ENCODE assay signal across 8 mouse cellular contexts in genomic region chr10:120209539-120209925, GRCm38 (mm10). TPM values are rescaled to one million over a fixed set of nuclear protein-coding genes. Genes with fewer than 3 reads are reported as not detected.
DNase-seq lines count a peak whose midpoint lies in the region; ATAC-seq and TF ChIP-seq lines count a peak whose summit lies in the region.

No protein-coding gene starts in this region.

- WGBS in kidney, postnatal 0 days, result 45% methylated on average over 6 of the region's 6 CpGs
- WGBS in hindbrain, embryonic 13.5 days, result 78% methylated on average over 6 of the region's 6 CpGs
- 74% methylated on average over 6 of the region's 6 CpGs for WGBS in midbrain, embryonic 12.5 days

- 0 out of 2 replicates have a peak, but pooled peaks have one; percentile 4 for ATAC-seq in kidney, postnatal 0 days (replicated peaks; ENCODE audit: low FRiP score, low read depth)
- no peak for ATAC-seq in hindbrain, embryonic 13.5 days (ENCODE audit: low FRiP score)
- ATAC-seq in midbrain, embryonic 12.5 days (ENCODE audit: low FRiP score, low read depth), result no peak

- TF ChIP-seq POLR2A in bone marrow macrophage, adult 2 months (IDR thresholded peaks at IDR 0.05; ENCODE audit: borderline replicate concordance, low read depth, low read length), result no peak

- H3K27ac ChIP-seq in kidney, postnatal 0 days, result peak overlapping the region; percentile 38; the same call in 1 of the 2 replicates
- peak overlapping the region; percentile 32 for H3K27ac ChIP-seq in bone marrow macrophage, adult 2 months (ENCODE audit: insufficient read depth, low read depth, low read length)
- no peak overlapping the region for H3K27ac ChIP-seq in hindbrain, embryonic 13.5 days
- no peak overlapping the region for H3K27ac ChIP-seq in midbrain, embryonic 12.5 days (replicated peaks)

- no peak for DNase-seq in kidney, postnatal 0 days (ENCODE audit: low spot score)
- DNase-seq in kidney, postnatal 36 days, result no peak
- DNase-seq in left cerebral cortex, postnatal 14 days (ENCODE audit: low spot score in 2 of 2), result no peak
- no peak for DNase-seq in urinary bladder, adult 2 months (ENCODE audit: low spot score)
- DNase-seq in embryo, embryonic 10.5 days (ENCODE audit: low spot score), result no peak

- no peaks in the 10 kb centered on the region for H3K36me3 ChIP-seq in kidney, postnatal 0 days (ENCODE audit: insufficient read depth, low read length)
- H3K36me3 ChIP-seq in hindbrain, embryonic 13.5 days, result peaks cover 10% of the 10 kb centered on the region; the same call in 1 of the 2 replicates
- 0 out of 2 replicates have a peak, but pooled peaks cover 5% of the 10 kb centered on the region for H3K36me3 ChIP-seq in midbrain, embryonic 12.5 days

- no peaks in the 10 kb centered on the region for H3K9me3 ChIP-seq in kidney, postnatal 0 days (replicated peaks; ENCODE audit: low read length)
- no peaks in the 10 kb centered on the region; the same call in 1 of the 2 replicates for H3K9me3 ChIP-seq in hindbrain, embryonic 13.5 days
- peaks cover 7% of the 10 kb centered on the region for H3K9me3 ChIP-seq in midbrain, embryonic 12.5 days

- intact Hi-C loops in left cerebral cortex, postnatal 14 days (cut with DNase I), result loop anchor here (10.0 kb wide), 1 partner anchor 75 kb away; no protein-coding TSS in a partner anchor

- H3K9ac ChIP-seq in kidney, postnatal 0 days (ENCODE audit: low read depth, low read length), result peak overlapping the region; percentile 79; the same call in 1 of the 2 replicates
- H3K9ac ChIP-seq in hindbrain, embryonic 13.5 days, result peak overlapping the region; percentile 87
- H3K9ac ChIP-seq in midbrain, embryonic 12.5 days (replicated peaks), result 0 out of 2 replicates have a peak overlapping the region, but pooled peaks have one; percentile 83

- no peaks in the 10 kb centered on the region for H3K27me3 ChIP-seq in kidney, postnatal 0 days (ENCODE audit: insufficient read depth, low read length)
- 0 out of 2 replicates have a peak, but pooled peaks cover 7% of the 10 kb centered on the region for H3K27me3 ChIP-seq in hindbrain, embryonic 13.5 days
- H3K27me3 ChIP-seq in midbrain, embryonic 12.5 days, result peaks cover 8% of the 10 kb centered on the region

- H3K4me1 ChIP-seq in kidney, postnatal 0 days (replicated peaks; ENCODE audit: insufficient read depth, low read length), result 0 out of 2 replicates have a peak, but pooled peaks cover 4% of the 10 kb centered on the region
- peaks cover 3% of the 10 kb centered on the region for H3K4me1 ChIP-seq in bone marrow macrophage, adult 2 months (ENCODE audit: control insufficient read depth, insufficient read depth, low read length)
- H3K4me1 ChIP-seq in hindbrain, embryonic 13.5 days (replicated peaks), result peaks cover 11% of the 10 kb centered on the region
- H3K4me1 ChIP-seq in midbrain, embryonic 12.5 days, result peaks cover 9% of the 10 kb centered on the region

- TF ChIP-seq CTCF in kidney, postnatal 0 days (IDR thresholded peaks at IDR 0.05; ENCODE audit: low read depth), result no peak
- no peak for TF ChIP-seq CTCF in bone marrow macrophage, adult 2 months (IDR thresholded peaks at IDR 0.05; ENCODE audit: low read depth, low read length)

- peak overlapping the region; percentile 92 for H3K4me3 ChIP-seq in kidney, postnatal 0 days (replicated peaks; ENCODE audit: low read depth, low read length)
- peak overlapping the region; percentile 76 for H3K4me3 ChIP-seq in bone marrow macrophage, adult 2 months (ENCODE audit: insufficient read depth, low read length)
- peak overlapping the region; percentile 91 for H3K4me3 ChIP-seq in hindbrain, embryonic 13.5 days
- H3K4me3 ChIP-seq in midbrain, embryonic 12.5 days, result peak overlapping the region; percentile 96

- peak overlapping the region; percentile 75 for H3K4me2 ChIP-seq in kidney, postnatal 0 days (ENCODE audit: low read length)
- H3K4me2 ChIP-seq in hindbrain, embryonic 13.5 days, result peak overlapping the region; percentile 71
- H3K4me2 ChIP-seq in midbrain, embryonic 12.5 days (replicated peaks), result peak overlapping the region; percentile 71

RNA-seq across cellular contexts. Expression of gene Irak3, which starts 7.6 kb away (rescaled TPM):
- polyA plus RNA-seq in kidney, postnatal 0 days (2015; fragmentation: Nextera tagmentation; extraction: Ambion mirVana), result 1.5 TPM in 2 replicates
- polyA plus RNA-seq in bone marrow macrophage, adult 2 months (2012; ENCODE audit: insufficient read depth, insufficient read length, missing spikeins), result 75.9 and 80.3 TPM in 2 replicates
- polyA plus RNA-seq in hindbrain, embryonic 13.5 days (2015; fragmentation: Nextera tagmentation; extraction: Ambion mirVana), result 0.36 and 0.48 TPM in 2 replicates
- polyA plus RNA-seq in midbrain, embryonic 12.5 days (2016; fragmentation: Nextera tagmentation; extraction: Ambion mirVana), result 0.40 and 0.81 TPM in 2 replicates
- under 1 TPM; 0.27 to 0.72 TPM for total RNA-seq in left cerebral cortex, postnatal 14 days (2021)
- 4.6 and 6.6 TPM in 2 replicates for polyA plus RNA-seq in urinary bladder, adult 2 months (2012; rRNA removed)

RNA-seq across cellular contexts. Expression of gene Tmbim4, which starts 8.1 kb away (rescaled TPM):
- polyA plus RNA-seq in kidney, postnatal 0 days (2015; fragmentation: Nextera tagmentation; extraction: Ambion mirVana), result 403 and 412 TPM in 2 replicates
- polyA plus RNA-seq in bone marrow macrophage, adult 2 months (2012; ENCODE audit: insufficient read depth, insufficient read length, missing spikeins), result 157 and 180 TPM in 2 replicates
- polyA plus RNA-seq in hindbrain, embryonic 13.5 days (2015; fragmentation: Nextera tagmentation; extraction: Ambion mirVana), result 106 and 107 TPM in 2 replicates
- polyA plus RNA-seq in midbrain, embryonic 12.5 days (2016; fragmentation: Nextera tagmentation; extraction: Ambion mirVana), result 73.2 and 74.8 TPM in 2 replicates
- total RNA-seq in left cerebral cortex, postnatal 14 days (2021), result 10 to 100 TPM; 60.3 to 63.5 TPM
- polyA plus RNA-seq in urinary bladder, adult 2 months (2012; rRNA removed), result 112 and 135 TPM in 2 replicates

RNA-seq across cellular contexts. Expression of gene Llph, which starts 17.3 kb away (rescaled TPM):
- 53.3 and 54.3 TPM in 2 replicates for polyA plus RNA-seq in kidney, postnatal 0 days (2015; fragmentation: Nextera tagmentation; extraction: Ambion mirVana)
- 54.7 and 62.4 TPM in 2 replicates for polyA plus RNA-seq in bone marrow macrophage, adult 2 months (2012; ENCODE audit: insufficient read depth, insufficient read length, missing spikeins)
- polyA plus RNA-seq in hindbrain, embryonic 13.5 days (2015; fragmentation: Nextera tagmentation; extraction: Ambion mirVana), result 44.0 and 46.8 TPM in 2 replicates
- 50.0 and 50.2 TPM in 2 replicates for polyA plus RNA-seq in midbrain, embryonic 12.5 days (2016; fragmentation: Nextera tagmentation; extraction: Ambion mirVana)
- 10 to 100 TPM; 14.2 to 15.8 TPM for total RNA-seq in left cerebral cortex, postnatal 14 days (2021)
- polyA plus RNA-seq in urinary bladder, adult 2 months (2012; rRNA removed), result 56.9 and 59.8 TPM in 2 replicates

Comparison
In these comparisons a context has a peak if more than half of its experiments do, and no peak if none do; other contexts are left out.
1. H3K27ac ChIP-seq: peak in kidney, postnatal 0 days (single experiment) and bone marrow macrophage, adult 2 months (single experiment); none in hindbrain, embryonic 13.5 days (single experiment) and midbrain, embryonic 12.5 days (single experiment).
2. RNA of gene Irak3, which starts 7.6 kb away (polyA plus RNA-seq): 75.9 to 80.3 TPM in bone marrow macrophage, adult 2 months; 4.6 to 6.6 TPM in urinary bladder, adult 2 months, 1.5 TPM in kidney, postnatal 0 days, 0.40 to 0.81 TPM in midbrain, embryonic 12.5 days and 0.36 to 0.48 TPM in hindbrain, embryonic 13.5 days; every median in the first group is over 10 times any median in the second.
3. Peak in every context shown above with its lines, with median percentiles within 50 percentile points of each other: H3K4me2 ChIP-seq, H3K4me3 ChIP-seq and H3K9ac ChIP-seq.